Mouse (Mus musculus) midbrain, embryonic 11.5 days (tissue): ENCODE measurements around the gene Mnd1. TPM values are rescaled to one million over a fixed set of nuclear protein-coding genes. Genes with fewer than 3 reads are reported as not detected.

Source experiments
- ATAC-seq: fragments of 200-750 bp; cut with Nextera tagmentation; 2 replicates; pipeline ENCODE4 v1.8.0; 2017; ENCODE audit warnings: moderate TSS enrichment, moderate library complexity; ENCODE audit not compliant: low FRiP score
- DNase-seq: peaks from one replicate; pipeline ENCODE4 v3.0.0; 2015; ENCODE audit warnings: low spot score; ENCODE audit errors: missing footprints
- H3K27ac ChIP-seq: fragments of 300-500 bp; sonication (generic); 2 replicates; pipeline ENCODE4 v1.5.1; 2014; ENCODE audit warnings: low read depth, low read length
- H3K27me3 ChIP-seq: fragments of 300-500 bp; sonication (generic); 2 replicates; pipeline ENCODE4 v1.6.1; 2014; ENCODE audit warnings: mild to moderate bottlenecking, low read length, moderate library complexity, mixed read lengths; ENCODE audit not compliant: control insufficient read depth, insufficient read depth
- H3K36me3 ChIP-seq: fragments of 300-500 bp; sonication (generic); 2 replicates; pipeline ENCODE4 v1.6.1; 2014; ENCODE audit warnings: mild to moderate bottlenecking, low read length, moderate library complexity, mixed read lengths; ENCODE audit not compliant: control insufficient read depth, insufficient read depth
- H3K4me1 ChIP-seq: fragments of 300-500 bp; sonication (generic); 2 replicates; pipeline ENCODE4 v1.6.1; 2014; ENCODE audit warnings: low read length; ENCODE audit not compliant: control insufficient read depth, insufficient read depth
- H3K4me2 ChIP-seq: fragments of 300-500 bp; sonication (generic); 2 replicates; pipeline ENCODE4 v1.6.1; 2014; ENCODE audit warnings: mild to moderate bottlenecking, moderate library complexity
- H3K4me3 ChIP-seq: fragments of 300-500 bp; sonication (generic); 2 replicates; pipeline ENCODE4 v1.5.1; 2014; ENCODE audit warnings: low read depth, low read length
- H3K9ac ChIP-seq: fragments of 300-500 bp; sonication (generic); 2 replicates; pipeline ENCODE4 v1.6.1; 2014; ENCODE audit warnings: low read length
- H3K9me3 ChIP-seq: fragments of 300-500 bp; sonication (generic); 2 replicates; pipeline ENCODE4 v1.6.1; 2016; ENCODE audit warnings: low read length; ENCODE audit not compliant: control insufficient read depth
- WGBS: fragments of 180-500 bp; shearing (Covaris S2); extraction: QIAGEN DNeasy Blood & Tissue Kit; methylation state at CpG from one replicate; pipeline ENCODE4 v1.1.7; 2014; 5-methylcytosine and 5-hydroxymethylcytosine counted together
- polyA plus RNA-seq: library from polyadenylated mRNA; unstranded; fragments of >200 nt; fragmentation: Nextera tagmentation; extraction: Ambion mirVana; gene quantifications from 2 replicates; pipeline ENCODE4 v1.2.1, GENCODE M21; 2014

Gene Mnd1
- polyA plus RNA-seq, 1 experiment from 2014 or later: 10.8 TPM

GRCm38 (mm10) chr3:84149831-84150230 is 5.8 kb downstream of the Mnd1 start:
- Histone ChIP-seq H3K4me3 (no peak overlapping the region), H3K4me2 (no peak overlapping the region), H3K36me3 (no peaks in the 10 kb centered on the region), H3K9ac (no peak overlapping the region), H3K4me1 (no peaks in the 10 kb centered on the region), H3K27me3 (no peaks in the 10 kb centered on the region), H3K27ac (no peak overlapping the region), H3K9me3 (no peaks in the 10 kb centered on the region; the same call in 1 of the 2 replicates)
- ATAC-seq: no peak
- WGBS: 96% methylated on average over 3 of the region's 3 CpGs
- DNase-seq: no peak

GRCm38 (mm10) chr3:84140947-84141346 is 14.6 kb downstream of the Mnd1 start:
- no peak overlapping the region for H3K4me3 ChIP-seq
- H3K36me3 ChIP-seq: no peaks in the 10 kb centered on the region
- no peak overlapping the region for H3K9ac ChIP-seq
- no peaks in the 10 kb centered on the region for H3K4me1 ChIP-seq
- 86% methylated on average over 7 of the region's 7 CpGs for WGBS
- DNase-seq: no peak
- no peak overlapping the region for H3K4me2 ChIP-seq
- H3K27me3 ChIP-seq: no peaks in the 10 kb centered on the region
- no peaks in the 10 kb centered on the region for H3K9me3 ChIP-seq
- no peak for ATAC-seq
- H3K27ac ChIP-seq: no peak overlapping the region

- H3K27me3 ChIP-seq: no peaks in the 10 kb centered on the region
- no peak overlapping the region for H3K9ac ChIP-seq
- WGBS: 87% methylated on average over 7 of the region's 7 CpGs
- ATAC-seq: no peak
- H3K36me3 ChIP-seq: no peaks in the 10 kb centered on the region
- H3K27ac ChIP-seq: no peak overlapping the region
- no peaks in the 10 kb centered on the region for H3K9me3 ChIP-seq
- H3K4me1 ChIP-seq: no peaks in the 10 kb centered on the region
- no peak overlapping the region for H3K4me2 ChIP-seq
- no peak for DNase-seq
- no peak overlapping the region for H3K4me3 ChIP-seq
Observed at GRCm38 (mm10) chr3:84136509-84136908, 19.1 kb downstream of the Mnd1 start.

GRCm38 (mm10) chr3:84135933-84136332 is 19.7 kb downstream of the Mnd1 start:
- H3K27me3 ChIP-seq: no peaks in the 10 kb centered on the region
- no peak overlapping the region for H3K27ac ChIP-seq
- no peak overlapping the region for H3K9ac ChIP-seq
- ATAC-seq (no peak), DNase-seq (no peak)
- no peak overlapping the region for H3K4me2 ChIP-seq
- no peaks in the 10 kb centered on the region for H3K36me3 ChIP-seq
- no peak overlapping the region for H3K4me3 ChIP-seq
- 71% methylated on average over 6 of the region's 6 CpGs for WGBS
- H3K9me3 ChIP-seq: no peaks in the 10 kb centered on the region
- no peaks in the 10 kb centered on the region for H3K4me1 ChIP-seq

- Histone ChIP-seq H3K4me2 (no peak overlapping the region), H3K27ac (no peak overlapping the region), H3K36me3 (no peaks in the 10 kb centered on the region), H3K27me3 (no peaks in the 10 kb centered on the region), H3K9me3 (no peaks in the 10 kb centered on the region), H3K4me3 (no peak overlapping the region), H3K9ac (no peak overlapping the region), H3K4me1 (no peaks in the 10 kb centered on the region)
- 23% methylated on average over 9 of the region's 9 CpGs for WGBS
- DNase-seq: no peak
- ATAC-seq: peak; percentile 75
Observed at GRCm38 (mm10) chr3:84135387-84135786, 20.2 kb downstream of the Mnd1 start.

- 92% methylated on average over 3 of the region's 3 CpGs for WGBS
- no peaks in the 10 kb centered on the region for H3K27me3 ChIP-seq
- no peak overlapping the region for H3K27ac ChIP-seq
- no peaks in the 10 kb centered on the region for H3K9me3 ChIP-seq
- no peaks in the 10 kb centered on the region for H3K4me1 ChIP-seq
- H3K4me2 ChIP-seq: no peak overlapping the region
- no peak for DNase-seq
- ATAC-seq: no peak
- no peak overlapping the region for H3K4me3 ChIP-seq
- no peak overlapping the region for H3K9ac ChIP-seq
- no peaks in the 10 kb centered on the region for H3K36me3 ChIP-seq
Observed at GRCm38 (mm10) chr3:84131369-84131768, 24.2 kb downstream of the Mnd1 start.

- Histone ChIP-seq H3K27ac (no peak overlapping the region), H3K4me3 (no peak overlapping the region), H3K9me3 (no peaks in the 10 kb centered on the region), H3K4me1 (no peaks in the 10 kb centered on the region), H3K9ac (no peak overlapping the region), H3K36me3 (no peaks in the 10 kb centered on the region), H3K27me3 (no peaks in the 10 kb centered on the region), H3K4me2 (no peak overlapping the region)
- 76% methylated on average over 5 of the region's 5 CpGs for WGBS
- no peak for DNase-seq
- no peak for ATAC-seq
Observed at GRCm38 (mm10) chr3:84130776-84131175, 24.8 kb downstream of the Mnd1 start.

- Histone ChIP-seq H3K9me3 (no peaks in the 10 kb centered on the region), H3K4me3 (no peak overlapping the region), H3K27me3 (no peaks in the 10 kb centered on the region), H3K4me2 (no peak overlapping the region), H3K9ac (no peak overlapping the region), H3K36me3 (no peaks in the 10 kb centered on the region), H3K4me1 (no peaks in the 10 kb centered on the region), H3K27ac (no peak overlapping the region)
- no peak for ATAC-seq
- WGBS: 84% methylated on average over 11 of the region's 11 CpGs
- no peak for DNase-seq
Observed at GRCm38 (mm10) chr3:84128871-84129870, 26.4 kb downstream of the Mnd1 start.

- no peaks in the 10 kb centered on the region for H3K4me1 ChIP-seq
- H3K4me2 ChIP-seq: no peak overlapping the region
- WGBS: 74% methylated on average over 2 of the region's 2 CpGs
- no peaks in the 10 kb centered on the region for H3K36me3 ChIP-seq
- no peak overlapping the region for H3K9ac ChIP-seq
- H3K9me3 ChIP-seq: no peaks in the 10 kb centered on the region
- DNase-seq (no peak), ATAC-seq (no peak)
- H3K27me3 ChIP-seq: no peaks in the 10 kb centered on the region
- H3K27ac ChIP-seq: no peak overlapping the region
- no peak overlapping the region for H3K4me3 ChIP-seq
Observed at GRCm38 (mm10) chr3:84127431-84127830, 28.2 kb downstream of the Mnd1 start.
